Mouse (Mus musculus) lung, postnatal 0 days (tissue): ENCODE measurements around the gene Nsun2.

ENCODE experiments used
- CTCF ChIP-seq: IDR thresholded peaks from 2 replicates; pipeline ENCODE4 v1.5.1; 2016; ENCODE audit warnings: antibody characterized with exemption, mild to moderate bottlenecking
- EP300 ChIP-seq: IDR thresholded peaks from 2 replicates; pipeline ENCODE4 v1.6.1; 2016; ENCODE audit warnings: antibody characterized with exemption, mild to moderate bottlenecking, control low read depth

DNA sequence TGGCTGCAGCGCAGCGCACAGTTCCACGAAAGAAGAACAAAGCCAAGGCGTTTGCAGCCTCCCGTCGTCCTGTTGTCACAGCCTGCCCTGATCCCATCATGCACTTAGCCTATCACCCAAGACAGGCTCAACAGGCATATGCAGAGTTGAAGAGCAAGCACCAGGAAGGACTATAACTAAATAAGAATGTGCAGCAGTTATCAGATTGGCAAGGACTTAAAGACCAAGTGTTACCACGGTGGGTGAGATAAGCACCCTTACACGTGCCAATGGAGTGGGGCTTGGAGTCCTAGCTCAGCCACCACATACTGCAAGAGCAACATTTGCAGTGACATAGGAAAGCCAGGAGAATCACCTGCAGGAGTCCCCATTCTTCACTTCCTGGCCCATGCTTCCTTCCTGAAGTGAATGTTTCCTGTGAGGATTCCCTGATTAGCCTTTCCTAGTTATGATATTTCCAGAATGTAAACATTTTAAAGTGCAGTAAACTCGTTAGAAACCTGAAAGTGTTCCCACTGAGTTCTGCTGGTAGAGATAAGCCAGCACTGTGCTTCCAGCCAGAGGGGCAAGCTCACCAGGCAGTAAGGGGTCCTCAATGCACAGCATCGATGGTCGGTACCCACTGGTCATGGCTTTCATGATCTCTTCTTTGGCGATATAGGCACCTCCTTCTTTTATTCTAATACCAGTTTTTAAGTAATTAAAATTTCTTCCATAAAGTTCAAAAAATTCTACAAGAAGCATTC is 27.0 kb upstream of the Nsun2 start:
- TF ChIP-seq CTCF (no peak), EP300 (no peak)
